Mouse (Mus musculus) induced T-regulatory cell, adult 2 months (primary cell): ENCODE measurements around the gene Gm6993.

Experiments
- DNase-seq: peaks from one replicate; pipeline ENCODE4 v3.0.0-alpha.2; 2012; ENCODE audit warnings: low read depth

Gene Gm6993

DNA sequence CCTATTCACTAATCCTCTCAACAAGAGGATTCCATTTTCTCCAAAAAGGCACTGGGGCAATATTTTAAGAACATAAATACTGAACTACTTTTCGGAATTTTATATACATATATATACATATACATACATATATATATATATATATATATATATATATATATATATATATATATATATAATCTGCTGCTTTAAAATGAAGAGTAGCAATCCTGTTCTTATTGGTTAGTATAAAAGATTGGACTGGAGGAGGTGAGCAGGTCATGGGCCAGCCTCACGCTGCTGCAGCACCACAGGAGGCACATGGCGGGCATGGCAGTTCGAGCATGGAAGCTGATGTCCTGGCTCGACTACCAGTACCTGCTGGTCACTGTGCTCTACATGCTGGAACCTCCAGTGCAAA lies at the start of gene Gm6993:
Gene Gm6993 (plus strand): TSS at position 301 of the 400 bp plus-strand sequence.
- no peak for DNase-seq

DNA sequence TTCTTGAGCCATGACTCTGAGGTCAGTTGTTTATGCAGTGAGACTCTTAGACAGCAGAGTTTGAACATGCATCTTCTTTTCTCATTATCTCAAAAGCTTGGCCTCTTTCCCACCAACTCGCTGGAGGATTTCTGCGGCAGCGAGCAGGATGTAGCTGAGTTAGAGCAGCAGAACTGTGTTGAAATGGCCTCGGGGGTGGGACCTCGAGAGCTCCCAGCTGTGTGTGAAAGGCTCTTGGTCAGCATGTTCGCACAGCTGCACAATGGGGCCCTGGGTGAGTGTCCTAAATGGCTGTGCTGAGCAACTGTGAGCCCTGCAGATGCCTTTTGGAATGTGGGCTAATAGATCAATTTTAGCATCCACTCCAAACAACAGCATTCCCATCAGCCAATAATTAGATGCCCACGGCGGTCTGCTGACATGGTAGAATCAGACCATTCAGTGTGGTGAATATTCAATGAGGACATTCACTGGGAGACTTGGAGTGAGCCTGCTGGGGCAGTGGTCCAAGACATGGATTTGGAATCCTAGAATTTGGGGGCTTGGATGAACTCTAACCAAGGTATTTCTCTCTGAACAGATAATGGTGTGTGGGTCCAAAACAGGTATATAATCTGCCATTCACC lies 49.1 kb upstream of the Gm6993 start:
- no peak for DNase-seq

DNA sequence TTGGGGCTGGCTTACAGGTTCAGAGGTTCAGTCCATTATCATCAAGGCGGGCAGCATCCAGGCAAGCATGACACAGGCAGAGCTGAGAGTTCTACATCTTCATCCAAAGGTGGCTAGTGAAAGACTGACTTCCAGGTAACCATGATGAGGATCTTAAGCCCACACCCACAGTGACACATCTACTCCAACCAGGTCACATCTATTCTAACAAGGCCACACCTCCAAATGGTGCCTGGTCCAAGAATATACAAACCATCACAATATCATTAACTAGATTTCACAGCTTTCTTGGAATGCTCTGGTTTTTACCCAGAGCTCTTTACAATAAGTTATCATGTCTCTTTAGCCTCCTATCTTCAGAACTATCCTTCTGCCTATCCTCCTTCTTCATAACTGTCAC lies 38.1 kb upstream of the Gm6993 start:
- no peak for DNase-seq

DNA sequence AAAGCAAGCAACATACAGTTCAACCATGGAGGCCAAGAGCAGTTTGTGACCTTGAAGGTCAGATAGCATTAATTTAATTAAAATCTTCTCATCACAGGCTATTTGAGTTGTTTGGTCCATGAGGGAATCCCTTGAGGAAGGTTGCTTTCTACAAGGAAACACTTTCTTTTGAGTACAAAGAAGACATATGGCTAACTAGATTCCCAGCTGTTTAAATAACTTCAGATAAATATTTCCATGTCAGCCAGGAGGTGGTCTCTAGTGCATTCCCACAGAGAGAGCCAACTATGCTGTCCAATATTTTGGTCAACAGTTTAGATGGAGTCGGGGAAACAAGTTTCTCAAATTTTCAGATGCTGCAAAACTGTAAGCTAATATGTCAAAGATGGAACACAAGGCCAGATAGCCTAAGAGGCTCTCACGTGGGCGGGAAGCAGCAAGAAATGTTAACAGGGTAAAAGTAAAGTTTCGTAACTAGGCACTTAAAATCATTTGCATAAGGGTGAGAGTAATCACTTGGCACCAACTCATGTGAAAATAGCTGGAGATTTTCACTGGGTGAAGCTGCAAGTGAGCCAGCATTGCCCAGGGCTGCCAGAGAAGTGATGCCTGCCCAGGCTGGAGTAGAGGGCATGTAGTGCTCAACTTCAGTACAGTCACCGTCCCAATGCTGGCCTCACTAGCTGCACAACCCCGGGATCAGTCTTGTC lies 36.7 kb upstream of the Gm6993 start:
- no peak for DNase-seq

DNA sequence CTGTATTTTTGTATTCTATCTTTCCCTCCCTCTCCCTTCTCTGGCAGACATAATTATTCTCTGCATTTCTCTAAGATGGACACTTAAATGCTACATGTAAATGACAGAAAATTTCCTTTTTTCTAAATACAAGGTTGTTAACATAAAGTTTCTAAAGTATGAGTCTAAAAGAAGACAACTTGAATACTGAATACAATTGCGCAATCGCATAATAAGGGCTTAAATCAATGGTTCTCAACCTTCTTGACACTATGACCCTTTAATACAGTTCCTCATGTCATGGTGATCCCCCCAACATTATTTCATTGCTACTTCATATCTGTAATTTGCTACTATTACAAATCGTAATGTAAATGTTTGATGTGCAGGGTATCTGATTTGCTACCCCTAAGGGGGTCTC lies 35.7 kb upstream of the Gm6993 start:
- no peak for DNase-seq

DNA sequence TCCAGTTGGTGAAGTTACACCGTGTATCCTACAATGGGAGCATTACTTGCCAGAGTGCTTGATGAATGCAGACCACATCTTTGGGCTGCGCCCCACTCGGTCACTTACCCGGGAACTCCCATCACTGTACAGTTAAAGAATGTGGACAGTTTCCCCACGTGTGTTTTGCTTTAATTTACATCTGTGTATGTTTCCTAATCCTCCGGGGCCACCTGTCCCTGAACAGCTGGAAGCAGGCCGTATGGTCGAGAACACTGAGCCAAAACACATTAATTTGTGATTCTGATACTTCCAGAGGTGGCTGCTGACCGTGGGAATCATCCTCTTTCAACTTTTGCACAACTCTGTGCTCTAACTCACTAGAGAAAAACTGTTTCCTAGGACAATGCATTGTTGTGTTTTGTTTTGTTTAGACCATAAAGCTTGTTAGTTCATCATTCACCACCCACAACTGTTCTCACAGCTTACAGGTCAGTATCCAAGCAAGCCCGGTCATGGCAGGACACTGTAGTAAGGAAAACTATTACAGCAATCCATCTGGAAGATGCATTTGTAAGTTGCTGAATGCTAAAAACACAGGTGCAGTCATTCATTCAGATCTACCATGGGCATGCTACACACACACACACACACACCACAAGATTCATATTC lies 34.5 kb upstream of the Gm6993 start:
- DNase-seq = no peak

DNA sequence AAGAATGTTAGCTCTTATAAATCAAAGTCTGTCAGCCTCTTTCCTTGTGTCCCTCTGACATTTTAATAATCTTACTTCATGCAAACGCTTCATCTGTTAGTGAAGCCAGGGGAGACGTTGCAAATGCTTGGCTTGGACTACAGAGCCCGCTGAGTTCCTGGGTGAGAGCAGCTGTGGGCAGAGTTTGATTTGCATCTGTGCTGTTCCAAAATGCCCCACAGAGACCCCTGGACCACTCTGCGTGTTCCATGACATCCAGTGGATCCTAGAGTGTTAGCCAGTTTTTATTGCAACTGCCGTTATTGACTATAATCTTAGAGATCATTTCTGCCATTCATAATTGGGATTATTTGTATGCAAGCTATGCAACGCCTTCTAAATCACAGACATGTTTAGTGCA lies 31.8 kb upstream of the Gm6993 start:
- DNase-seq = no peak

DNA sequence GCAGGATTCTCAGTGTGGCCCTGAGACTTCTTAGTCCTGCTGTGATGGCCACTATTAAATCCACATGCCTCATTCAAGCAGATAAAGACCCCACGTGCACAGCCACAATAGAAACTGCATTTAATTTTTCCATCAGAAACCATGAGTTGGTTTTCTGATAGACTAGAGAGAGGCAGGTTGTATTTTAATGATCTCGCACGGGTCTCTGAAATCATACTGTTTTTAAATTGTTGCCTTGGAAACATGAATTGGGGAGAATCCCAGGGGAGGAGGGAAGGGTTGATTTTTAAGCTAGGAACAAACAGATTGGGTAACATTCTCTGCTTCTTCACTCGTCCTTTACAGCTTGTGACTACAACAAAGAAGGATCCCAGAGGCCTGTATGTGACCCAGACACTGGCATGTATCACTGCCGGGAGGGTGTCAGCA lies 31.2 kb upstream of the Gm6993 start:
- no peak for DNase-seq

DNA sequence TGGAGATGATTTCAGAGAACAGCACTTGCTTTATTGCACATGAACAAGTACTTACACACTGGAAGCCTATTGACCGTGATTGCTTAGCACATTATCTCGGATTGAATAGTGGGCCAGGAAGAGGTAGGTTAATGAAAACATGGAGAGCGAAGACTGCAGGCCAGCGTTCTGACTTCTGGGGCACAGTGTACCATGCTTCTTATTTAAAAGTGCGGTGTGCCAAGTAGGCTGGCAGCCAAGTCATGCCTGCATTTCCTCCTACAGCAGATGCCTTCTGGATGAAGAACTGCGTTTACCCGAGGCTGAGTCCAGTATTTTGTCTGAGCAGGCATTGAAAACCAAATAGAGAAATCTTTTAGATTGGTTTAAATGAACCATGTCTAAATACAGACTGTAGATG lies 27.0 kb upstream of the Gm6993 start:
- DNase-seq = no peak

DNA sequence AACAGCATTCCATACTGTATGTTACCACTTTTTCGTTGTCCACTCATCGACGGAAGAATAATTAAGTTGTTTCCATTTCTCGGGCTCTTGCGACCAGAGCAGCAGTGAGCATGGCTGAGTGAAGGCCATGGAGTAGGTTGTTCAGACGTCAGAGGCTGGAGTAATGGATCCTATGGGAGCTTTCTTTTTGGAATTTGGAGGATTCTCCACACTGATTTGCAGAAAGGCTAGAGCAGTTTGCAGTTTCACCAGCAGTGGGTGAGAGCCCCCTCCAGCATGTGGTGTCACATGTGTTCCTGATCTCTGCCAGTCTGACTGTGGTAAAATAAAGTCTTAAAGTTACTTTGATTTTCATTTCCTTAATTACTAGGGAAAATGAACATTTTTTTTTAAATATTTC lies 25.6 kb upstream of the Gm6993 start:
- DNase-seq = no peak

DNA sequence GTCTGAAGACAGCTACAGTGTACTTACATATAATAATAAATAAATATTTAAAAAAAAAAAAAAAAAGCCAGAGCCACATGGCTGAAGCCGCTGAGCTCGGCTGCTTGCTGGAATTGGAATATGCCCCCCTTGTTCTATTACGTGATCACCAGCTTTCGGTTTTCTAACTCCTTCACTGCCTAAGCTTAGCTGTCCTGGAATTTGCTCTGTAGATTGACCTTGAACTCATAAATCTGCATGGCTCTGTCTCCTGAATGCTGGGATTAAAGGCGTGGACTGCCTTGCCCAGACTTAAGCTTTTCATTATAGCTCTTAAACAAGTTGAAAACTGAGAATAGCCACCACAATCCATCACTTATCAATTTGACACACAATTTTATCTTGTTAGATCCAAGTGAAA lies 23.3 kb upstream of the Gm6993 start:
- DNase-seq = no peak

DNA sequence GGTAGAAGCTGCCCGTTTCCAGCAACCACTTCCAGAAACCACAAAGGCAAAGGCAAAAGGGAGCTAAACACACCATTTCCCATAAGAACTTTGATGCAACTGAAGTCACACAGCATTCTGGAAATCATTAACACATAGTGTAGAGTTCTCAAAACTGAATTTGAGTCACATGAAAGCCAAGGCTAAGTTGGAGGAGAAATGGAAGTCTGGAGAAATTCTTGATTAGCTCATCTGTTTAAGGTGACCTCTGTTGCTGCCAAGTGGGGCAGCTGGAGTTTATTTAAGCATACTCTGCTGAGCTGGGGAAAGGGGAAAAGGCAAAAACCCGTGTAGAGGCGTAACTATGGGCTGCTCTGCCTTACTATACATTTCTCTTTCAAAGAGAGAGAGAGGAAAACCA lies 21.8 kb upstream of the Gm6993 start:
- DNase-seq = no peak

DNA sequence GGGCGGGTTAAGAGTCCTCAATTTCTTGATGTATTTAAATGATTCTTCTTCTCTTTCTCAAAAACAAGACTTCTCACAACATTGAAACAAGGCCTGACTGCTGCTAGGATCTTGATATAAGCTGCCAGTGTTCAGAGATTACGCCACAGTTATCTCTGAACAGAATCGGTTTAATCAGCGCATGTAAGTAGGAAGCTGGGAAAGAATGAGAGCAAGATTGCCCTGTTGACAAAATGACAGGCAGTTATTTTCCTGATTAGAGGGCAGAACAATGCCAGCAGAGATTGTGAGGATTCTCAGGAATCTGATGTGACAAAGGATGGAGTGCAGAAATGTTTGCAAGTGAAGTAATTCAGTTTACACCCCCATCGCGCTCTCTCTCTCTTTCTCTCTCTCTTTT lies 19.0 kb upstream of the Gm6993 start:
- DNase-seq = no peak

DNA sequence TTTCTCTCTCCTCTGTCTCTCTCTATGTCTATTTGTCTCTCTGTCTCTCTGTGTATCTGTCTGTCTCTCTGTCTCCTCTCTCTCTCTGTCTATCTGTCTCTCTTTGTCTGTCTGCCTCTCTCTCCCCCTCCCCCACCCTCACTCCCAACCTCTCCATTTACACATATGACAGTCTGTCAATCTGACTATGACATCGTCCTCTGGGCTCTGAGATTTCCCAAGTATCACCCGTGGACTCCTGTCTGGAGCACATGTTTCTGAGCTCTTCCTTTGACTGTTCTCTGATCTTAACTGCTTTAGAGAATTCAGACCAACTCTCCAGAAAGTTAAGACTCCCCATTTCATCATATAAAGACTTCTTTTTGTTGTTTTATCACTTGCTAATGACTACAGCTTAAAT lies 18.3 kb upstream of the Gm6993 start:
- no peak for DNase-seq

DNA sequence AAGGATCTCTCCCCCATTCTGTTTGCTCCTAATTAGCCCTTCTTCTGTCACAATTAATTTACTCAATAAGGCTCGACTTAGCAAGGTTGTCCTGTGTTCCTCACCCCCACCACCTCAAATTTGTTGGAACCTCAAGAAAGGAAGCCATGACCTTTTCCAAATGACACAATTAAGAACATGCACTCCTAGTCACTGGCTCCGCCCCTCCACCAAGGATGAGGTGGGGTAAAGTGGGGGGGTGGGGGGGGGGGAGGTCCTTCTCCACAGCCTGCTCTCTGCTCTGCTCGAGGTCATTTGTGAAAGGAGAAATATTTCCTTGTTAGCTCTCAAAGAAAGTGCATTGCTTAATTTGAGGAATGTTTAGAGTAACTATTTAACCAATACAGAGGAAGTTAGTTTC lies 17.8 kb upstream of the Gm6993 start:
- DNase-seq = no peak

DNA sequence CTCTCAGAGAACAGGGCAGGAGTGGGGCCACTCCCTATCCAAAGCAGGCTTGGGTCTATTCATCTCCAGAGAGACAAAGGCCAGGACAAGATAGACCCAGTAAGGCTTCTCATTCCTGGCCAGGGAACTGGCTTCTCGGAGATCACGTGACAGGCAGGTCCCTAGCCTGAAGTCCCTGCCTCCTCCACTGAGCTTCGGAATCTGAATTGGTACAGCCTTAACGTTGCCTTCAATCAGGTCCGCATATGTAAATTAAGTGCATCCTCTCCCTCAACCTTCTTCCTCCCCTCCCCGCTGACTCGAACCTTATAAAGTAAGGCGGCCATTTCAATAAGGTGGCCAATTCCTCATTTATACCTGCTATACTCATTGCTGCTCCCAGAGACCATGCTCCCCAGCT lies 15.1 kb upstream of the Gm6993 start:
- no peak for DNase-seq

DNA sequence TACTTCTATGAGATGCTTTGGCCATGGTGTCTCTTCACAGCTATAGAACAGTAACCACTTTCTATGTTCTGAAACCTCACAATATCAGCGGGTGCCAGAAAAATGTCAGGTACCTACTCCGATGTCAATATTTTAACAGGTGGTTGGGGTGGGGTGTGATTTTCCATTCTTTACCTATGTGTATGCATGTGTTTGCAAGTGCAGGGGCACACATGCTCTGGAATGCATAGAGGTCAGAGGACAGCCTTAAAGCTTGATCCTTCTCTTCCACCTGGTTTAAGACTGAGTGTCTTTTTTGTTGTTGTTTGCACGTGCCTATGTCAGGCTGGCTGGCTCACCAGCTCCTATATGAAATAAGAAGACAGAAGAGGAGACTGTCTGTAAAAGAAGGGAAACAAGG lies 13.4 kb upstream of the Gm6993 start:
- no peak for DNase-seq

DNA sequence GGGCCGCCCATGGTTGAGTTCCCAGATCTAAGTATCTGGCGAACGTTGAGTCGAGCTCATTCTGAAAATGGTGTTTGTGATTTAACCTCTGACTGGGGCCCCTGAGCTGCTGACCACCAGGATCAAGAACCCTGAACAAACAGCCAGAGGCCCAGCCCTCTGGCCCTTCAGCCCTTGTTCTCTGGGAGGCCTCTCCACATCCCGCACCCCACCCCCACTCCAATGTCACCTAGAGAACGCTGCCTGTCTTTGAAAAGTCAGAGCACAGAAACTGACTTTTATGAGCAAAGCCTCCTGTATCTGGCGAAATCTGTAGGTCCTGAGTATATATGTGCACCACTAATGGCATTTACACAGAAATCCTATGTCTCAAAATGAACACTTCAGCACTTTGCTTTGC lies 11.7 kb upstream of the Gm6993 start:
- no peak for DNase-seq

DNA sequence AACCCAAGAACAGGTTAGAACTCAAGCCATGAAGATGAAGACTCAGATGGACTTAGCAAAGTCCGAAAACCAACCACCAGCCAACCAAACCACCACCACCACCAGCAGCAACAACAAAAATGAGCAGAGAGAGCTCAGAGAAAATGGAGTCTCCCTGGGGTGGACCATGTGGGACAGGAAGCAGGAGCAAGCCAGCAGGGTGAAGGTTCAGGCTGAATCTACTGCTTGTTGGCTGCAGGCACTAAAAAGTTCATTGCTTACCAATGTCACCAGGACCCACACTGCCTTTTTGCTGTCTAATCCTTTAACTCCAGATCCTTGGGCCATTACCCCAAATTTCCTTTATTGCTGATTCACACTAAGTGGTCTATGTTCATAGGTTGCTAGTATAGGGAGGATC lies 7.9 kb upstream of the Gm6993 start:
- no peak for DNase-seq

DNA sequence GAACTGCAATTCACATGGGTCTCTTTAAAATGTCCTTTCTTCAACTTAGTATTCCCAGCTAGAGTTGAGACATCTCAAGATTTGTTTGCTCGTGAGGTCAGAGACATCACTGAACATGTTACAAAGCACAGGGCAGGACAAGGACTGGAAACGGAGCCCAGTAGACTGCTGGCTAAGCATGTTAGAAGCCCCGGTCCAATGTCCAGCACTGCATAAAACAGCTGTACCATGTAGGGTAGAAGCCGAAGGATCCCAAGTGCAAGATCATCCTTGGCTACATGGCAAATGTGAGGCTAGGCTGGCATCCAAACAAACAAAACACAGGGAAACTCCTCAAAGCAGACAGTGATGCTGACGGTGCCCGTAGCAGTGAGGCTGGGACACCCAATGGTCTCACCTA lies 5.6 kb upstream of the Gm6993 start:
- DNase-seq = no peak

DNA sequence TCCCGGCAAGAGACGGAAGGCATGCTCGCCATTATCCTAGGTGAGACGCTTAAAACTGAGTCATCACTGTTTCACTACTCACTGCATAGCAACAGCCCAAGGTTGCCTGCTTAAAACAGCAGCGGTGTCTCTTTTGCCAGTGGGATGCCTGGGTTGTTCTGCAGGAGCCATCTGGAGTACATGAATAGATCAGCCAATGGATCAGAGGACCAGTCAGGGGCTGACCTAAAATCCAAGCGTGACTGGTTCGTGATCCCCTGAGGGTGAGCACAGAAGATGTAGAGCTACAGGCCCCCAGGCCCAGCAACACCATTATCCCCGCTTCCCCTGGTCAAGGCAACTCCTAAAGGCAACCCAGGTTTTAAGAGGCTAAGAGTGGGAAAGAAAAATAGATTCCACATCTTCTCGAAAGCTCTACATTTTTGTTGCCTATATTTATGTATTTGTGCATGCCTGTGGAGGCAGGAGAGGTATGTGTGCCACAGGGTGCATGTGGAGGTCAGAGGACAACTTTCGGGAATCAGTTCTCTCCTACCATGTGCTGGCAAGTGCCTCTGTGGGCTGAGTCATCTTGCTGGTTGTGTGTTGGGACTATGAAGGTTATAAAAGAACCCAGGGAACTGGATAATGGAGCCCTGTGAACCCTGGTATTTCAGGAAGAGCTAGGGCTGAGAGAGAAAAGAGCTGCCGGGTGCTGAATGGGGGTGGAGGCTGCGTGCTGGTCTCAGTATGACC lies 3.5 kb upstream of the Gm6993 start:
- DNase-seq = no peak

DNA sequence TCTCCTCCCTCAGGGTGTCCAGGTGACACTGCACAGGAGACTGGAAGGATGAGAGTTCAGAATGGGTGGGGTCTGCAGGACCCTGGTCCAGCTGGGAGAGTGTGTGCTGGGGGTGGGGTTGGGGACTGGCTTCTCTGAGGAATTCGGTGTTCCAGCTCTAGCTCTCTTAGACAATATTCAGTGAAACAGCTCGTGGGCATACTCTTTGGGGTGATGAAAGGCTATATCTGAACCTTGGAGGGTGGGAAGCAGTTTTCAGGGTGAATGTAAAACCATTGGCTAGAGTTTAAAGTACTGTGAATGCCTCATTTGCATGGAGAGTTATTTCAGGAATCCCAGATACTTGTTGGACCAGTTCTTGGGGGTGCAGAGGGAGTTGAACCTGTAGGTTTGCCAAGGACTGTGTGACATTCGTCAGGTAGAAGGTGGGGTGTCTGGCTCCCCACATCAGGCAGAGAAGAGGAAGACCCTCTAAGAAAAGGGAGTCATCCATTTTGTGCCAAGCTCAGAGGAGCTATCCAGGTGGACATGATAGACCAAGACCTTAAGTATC lies 1.5 kb upstream of the Gm6993 start:
- DNase-seq = no peak

DNA sequence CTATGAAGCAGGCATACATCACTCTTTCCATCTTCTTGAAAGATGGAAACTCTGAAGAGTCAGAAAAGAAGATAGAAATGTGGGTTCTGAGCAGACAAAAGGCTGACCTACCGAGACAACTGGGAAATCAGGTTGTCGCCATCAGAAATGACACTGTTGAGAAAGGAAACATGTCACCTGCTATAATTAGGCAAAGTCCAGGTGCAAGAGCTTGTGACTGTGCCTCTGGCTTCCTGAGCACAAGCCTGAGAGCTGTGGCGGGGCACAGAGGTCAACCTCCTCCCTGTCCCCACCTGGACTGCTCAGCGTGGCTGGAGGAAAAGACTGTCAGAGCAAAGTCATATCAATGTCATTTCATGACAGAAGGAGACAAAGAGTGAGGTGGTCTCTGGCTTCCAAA lies 772 bp upstream of the Gm6993 start:
- no peak for DNase-seq
